Mouse (Mus musculus): ENCODE measurements around the gene Erg28. TPM values are rescaled to one million over a fixed set of nuclear protein-coding genes. Genes with fewer than 3 reads are reported as not detected.

Gene Erg28
- polyA plus RNA-seq, 2 experiments: 49.6 to 91.9 TPM

- H3K27me3 ChIP-seq (ENCODE audit: control insufficient read depth, insufficient read depth, low read length): no peaks in the 10 kb centered on the region
- no peak overlapping the region for H3K27ac ChIP-seq
- H3K9ac ChIP-seq (replicated peaks): no peak overlapping the region
- no peaks in the 10 kb centered on the region for H3K4me1 ChIP-seq (replicated peaks; ENCODE audit: control insufficient read depth in 2 of 2, insufficient read depth in 2 of 2, low read length in 1 of 2)
- no peak for DNase-seq (ENCODE audit: low read depth in 3 of 3, low spot score in 3 of 3)
- H3K36me3 ChIP-seq (replicated peaks; ENCODE audit: control insufficient read depth, insufficient read depth, low read depth): no peaks in the 10 kb centered on the region
- no peak overlapping the region for H3K4me3 ChIP-seq (ENCODE audit: insufficient read depth in 1 of 2, low read depth in 2 of 2, low read length in 2 of 2)
- H3K4me2 ChIP-seq (ENCODE audit: low read depth): no peak overlapping the region
- no peaks in the 10 kb centered on the region for H3K9me3 ChIP-seq (ENCODE audit: control insufficient read depth, low read length)
- 66% methylated on average over 4 of the region's 4 CpGs for WGBS (ENCODE audit: insufficient replicate concordance)
- ATAC-seq (ENCODE audit: insufficient read depth): no peak
- TF ChIP-seq CTCF (IDR thresholded peaks at IDR 0.05; ENCODE audit: low read depth) (no peak), EP300 (IDR thresholded peaks at IDR 0.05; ENCODE audit: low read depth) (no peak)
These were observed 32.2 kb downstream of the Erg28 start for GRCm38 (mm10) chr12:85792158-85792557.

DNA sequence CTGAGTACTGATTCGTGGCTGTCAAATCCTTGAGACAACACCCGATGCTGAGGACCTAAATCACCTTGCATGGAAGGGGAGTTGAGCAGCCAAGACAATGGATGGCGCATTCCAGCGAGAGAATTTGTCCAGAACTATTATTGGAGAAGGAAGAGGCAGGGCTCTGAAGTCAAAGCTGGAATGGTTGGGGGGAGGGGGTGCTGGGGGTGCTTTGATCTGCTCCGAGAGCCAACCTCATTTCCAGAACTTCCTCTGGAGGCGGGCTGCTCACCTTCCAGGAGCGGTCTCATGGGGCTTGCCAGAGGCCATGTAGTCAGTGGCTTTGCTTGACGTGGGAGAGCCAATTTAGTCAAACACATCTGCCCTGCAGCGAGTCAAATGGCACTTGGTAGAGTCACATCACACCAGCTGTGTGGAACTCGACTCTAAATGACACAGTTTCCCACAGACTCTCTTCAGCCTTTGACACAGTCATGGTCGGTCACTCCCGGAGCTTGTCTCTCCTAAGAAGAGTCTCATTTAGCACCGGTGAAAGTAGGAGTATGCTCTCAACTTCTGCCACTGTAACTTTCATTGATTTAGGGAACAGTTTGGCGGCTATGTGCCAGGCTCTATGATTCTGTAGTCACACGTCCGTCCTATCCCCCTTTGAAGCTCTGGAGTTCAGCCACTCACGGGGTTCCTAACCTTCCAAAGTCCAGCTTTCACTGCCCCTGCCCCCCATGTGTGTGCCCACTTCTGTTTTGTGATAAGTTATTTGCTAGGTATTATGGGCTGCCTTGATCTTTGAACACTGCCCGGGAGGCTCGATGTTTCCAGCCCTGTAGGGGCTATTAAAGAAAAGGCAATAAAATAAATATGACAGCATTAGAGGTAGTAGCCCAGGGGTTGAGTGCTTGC, 39.2 kb downstream of the Erg28 start:
- no peak for TF ChIP-seq EP300 (IDR thresholded peaks at IDR 0.05; ENCODE audit: low read depth)
- no peak for TF ChIP-seq CTCF (IDR thresholded peaks at IDR 0.05; ENCODE audit: low read depth)
- no peak for DNase-seq (ENCODE audit: low read depth in 3 of 3, low spot score in 3 of 3)
- Histone ChIP-seq H3K4me3 (ENCODE audit: insufficient read depth in 1 of 2, low read depth in 2 of 2, low read length in 2 of 2) (no peak overlapping the region), H3K9me3 (ENCODE audit: control insufficient read depth, low read length) (no peaks in the 10 kb centered on the region), H3K27ac (no peak overlapping the region), H3K27me3 (ENCODE audit: control insufficient read depth, insufficient read depth, low read length) (no peaks in the 10 kb centered on the region), H3K36me3 (replicated peaks; ENCODE audit: control insufficient read depth, insufficient read depth, low read depth) (no peaks in the 10 kb centered on the region), H3K9ac (replicated peaks) (no peak overlapping the region), H3K4me1 (replicated peaks; ENCODE audit: control insufficient read depth in 2 of 2, insufficient read depth in 2 of 2, low read length in 1 of 2) (0 out of 4 replicates have a peak, but pooled peaks cover 0 to 4% of the 10 kb centered on the region in 2 experiments), H3K4me2 (ENCODE audit: low read depth) (no peak overlapping the region)
- ATAC-seq (ENCODE audit: insufficient read depth): peak; percentile 33; the same call in 1 of the 2 replicates
- WGBS (ENCODE audit: insufficient replicate concordance): 48% methylated on average over 19 of the region's 19 CpGs

- Histone ChIP-seq H3K4me3 (ENCODE audit: insufficient read depth in 1 of 2, low read depth in 2 of 2, low read length in 2 of 2) (no peak overlapping the region), H3K4me1 (replicated peaks; ENCODE audit: control insufficient read depth in 2 of 2, insufficient read depth in 2 of 2, low read length in 1 of 2) (0 out of 4 replicates have a peak, but pooled peaks cover 0 to 4% of the 10 kb centered on the region in 2 experiments), H3K27ac (no peak overlapping the region), H3K36me3 (replicated peaks; ENCODE audit: control insufficient read depth, insufficient read depth, low read depth) (no peaks in the 10 kb centered on the region), H3K9me3 (ENCODE audit: control insufficient read depth, low read length) (no peaks in the 10 kb centered on the region), H3K4me2 (ENCODE audit: low read depth) (no peak overlapping the region), H3K27me3 (ENCODE audit: control insufficient read depth, insufficient read depth, low read length) (no peaks in the 10 kb centered on the region), H3K9ac (replicated peaks) (no peak overlapping the region)
- DNase-seq (ENCODE audit: low read depth in 3 of 3, low spot score in 3 of 3) (no peak), ATAC-seq (ENCODE audit: insufficient read depth) (no peak)
- 49% methylated on average over 3 of the region's 3 CpGs for WGBS (ENCODE audit: insufficient replicate concordance)
- TF ChIP-seq CTCF (IDR thresholded peaks at IDR 0.05; ENCODE audit: low read depth) (no peak), EP300 (IDR thresholded peaks at IDR 0.05; ENCODE audit: low read depth) (no peak)
These were observed 42.7 kb downstream of the Erg28 start for GRCm38 (mm10) chr12:85781606-85782005.

GRCm38 (mm10) chr12:85779707-85780106, 44.6 kb downstream of the Erg28 start:
- Histone ChIP-seq H3K4me1 (replicated peaks; ENCODE audit: control insufficient read depth in 2 of 2, insufficient read depth in 2 of 2, low read length in 1 of 2) (0 out of 4 replicates have a peak, but pooled peaks cover 0 to under 1% of the 10 kb centered on the region in 2 experiments), H3K9me3 (ENCODE audit: control insufficient read depth, low read length) (no peaks in the 10 kb centered on the region), H3K36me3 (replicated peaks; ENCODE audit: control insufficient read depth, insufficient read depth, low read depth) (no peaks in the 10 kb centered on the region), H3K4me2 (ENCODE audit: low read depth) (no peak overlapping the region), H3K4me3 (ENCODE audit: insufficient read depth in 1 of 2, low read depth in 2 of 2, low read length in 2 of 2) (no peak overlapping the region), H3K27me3 (ENCODE audit: control insufficient read depth, insufficient read depth, low read length) (no peaks in the 10 kb centered on the region), H3K9ac (replicated peaks) (no peak overlapping the region), H3K27ac (no peak overlapping the region)
- WGBS (ENCODE audit: insufficient replicate concordance): 84% methylated on average over 5 of the region's 5 CpGs
- ATAC-seq (ENCODE audit: insufficient read depth): no peak
- no peak for DNase-seq (ENCODE audit: low read depth in 3 of 3, low spot score in 3 of 3)
- TF ChIP-seq EP300 (IDR thresholded peaks at IDR 0.05; ENCODE audit: low read depth) (no peak), CTCF (IDR thresholded peaks at IDR 0.05; ENCODE audit: low read depth) (no peak)

DNA sequence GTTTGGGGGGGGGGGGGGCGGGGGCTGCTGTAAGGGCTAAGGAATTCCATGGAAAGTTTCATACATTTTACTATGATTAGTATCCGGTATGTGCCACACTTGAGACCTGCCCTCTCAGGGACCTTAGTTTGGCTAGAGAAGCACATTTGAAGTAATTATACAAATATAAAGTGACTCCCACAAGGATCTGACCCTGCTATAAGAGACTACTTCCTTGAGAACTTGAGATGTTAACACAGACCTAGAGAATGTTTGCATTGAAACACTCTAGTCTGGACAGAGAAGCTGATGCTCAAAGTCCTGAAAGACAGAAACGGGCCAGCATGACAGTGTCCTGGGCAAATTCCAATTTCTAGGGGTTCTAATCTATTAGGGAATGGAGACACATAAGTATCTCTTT, 45.4 kb downstream of the Erg28 start:
- H3K27me3 ChIP-seq (ENCODE audit: control insufficient read depth, insufficient read depth, low read length): no peaks in the 10 kb centered on the region
- no peaks in the 10 kb centered on the region for H3K4me1 ChIP-seq (replicated peaks; ENCODE audit: control insufficient read depth in 2 of 2, insufficient read depth in 2 of 2, low read length in 1 of 2)
- no peak overlapping the region for H3K9ac ChIP-seq (replicated peaks)
- no peaks in the 10 kb centered on the region for H3K36me3 ChIP-seq (replicated peaks; ENCODE audit: control insufficient read depth, insufficient read depth, low read depth)
- no peak overlapping the region for H3K4me2 ChIP-seq (ENCODE audit: low read depth)
- 56% methylated on average over 3 of the region's 3 CpGs for WGBS (ENCODE audit: insufficient replicate concordance)
- TF ChIP-seq CTCF (IDR thresholded peaks at IDR 0.05; ENCODE audit: low read depth) (no peak), EP300 (IDR thresholded peaks at IDR 0.05; ENCODE audit: low read depth) (no peak)
- H3K27ac ChIP-seq: no peak overlapping the region
- ATAC-seq (ENCODE audit: insufficient read depth) (no peak), DNase-seq (ENCODE audit: low read depth in 3 of 3, low spot score in 3 of 3) (no peak)
- H3K4me3 ChIP-seq (ENCODE audit: insufficient read depth in 1 of 2, low read depth in 2 of 2, low read length in 2 of 2): no peak overlapping the region
- H3K9me3 ChIP-seq (ENCODE audit: control insufficient read depth, low read length): no peaks in the 10 kb centered on the region
